Mouse (Mus musculus): ENCODE measurements around the gene Mfge8.

Gene Mfge8

GRCm38 (mm10) chr7:79148711-79149266, at the start of gene Mfge8:
Gene Mfge8, minus strand, starts transcription at chr7:79149060.
- WGBS, result 2% methylated on average over 39 of the region's 39 CpGs

GRCm38 (mm10) chr7:79194560-79195413, 45.9 kb upstream of the Mfge8 start:
- WGBS, result 66% methylated on average over 16 of the region's 16 CpGs

DNA sequence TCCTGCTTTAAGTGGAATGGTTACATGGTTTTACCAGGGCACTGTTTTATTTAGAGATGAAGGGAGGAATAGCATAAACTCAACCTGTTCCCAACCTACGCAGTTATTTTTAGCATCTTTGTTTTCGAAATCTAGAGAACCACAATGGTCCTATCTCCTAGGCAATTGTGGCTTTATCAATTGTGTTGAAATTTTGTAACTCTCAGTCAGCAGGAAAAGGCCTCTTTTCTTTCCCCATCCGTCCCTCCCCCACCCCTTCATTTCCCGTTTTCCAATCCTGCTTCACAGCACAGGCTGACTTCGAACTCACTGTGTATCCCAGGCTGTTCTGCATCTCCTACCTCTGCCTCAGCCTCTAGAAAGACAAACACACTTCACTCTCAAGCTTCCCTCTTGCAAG, 45.1 kb upstream of the Mfge8 start:
- WGBS, result 45% methylated on average over 5 of the region's 5 CpGs

DNA sequence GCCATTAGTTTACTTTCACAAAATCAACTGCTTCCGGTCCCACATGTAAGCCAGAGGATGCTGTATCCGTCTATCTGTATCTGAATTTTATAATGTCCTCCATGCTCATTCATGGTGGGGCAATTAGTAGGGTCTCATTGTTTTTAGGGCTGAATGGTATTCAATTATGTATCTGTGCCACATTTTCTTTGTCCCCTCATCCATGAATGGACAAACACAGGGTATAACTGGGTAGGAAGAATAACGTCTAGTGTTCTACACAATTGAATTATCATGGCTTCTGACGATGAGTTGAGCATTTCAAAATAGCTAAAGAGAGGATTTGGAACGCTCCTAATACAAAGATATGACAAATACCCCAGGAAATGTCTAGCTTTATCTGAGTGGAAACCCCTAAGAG, 42.6 kb upstream of the Mfge8 start:
- WGBS, result 61% methylated on average over 5 of the region's 5 CpGs

GRCm38 (mm10) chr7:79190592-79190991, 41.7 kb upstream of the Mfge8 start:
- 84% methylated on average over 3 of the region's 3 CpGs for WGBS

DNA sequence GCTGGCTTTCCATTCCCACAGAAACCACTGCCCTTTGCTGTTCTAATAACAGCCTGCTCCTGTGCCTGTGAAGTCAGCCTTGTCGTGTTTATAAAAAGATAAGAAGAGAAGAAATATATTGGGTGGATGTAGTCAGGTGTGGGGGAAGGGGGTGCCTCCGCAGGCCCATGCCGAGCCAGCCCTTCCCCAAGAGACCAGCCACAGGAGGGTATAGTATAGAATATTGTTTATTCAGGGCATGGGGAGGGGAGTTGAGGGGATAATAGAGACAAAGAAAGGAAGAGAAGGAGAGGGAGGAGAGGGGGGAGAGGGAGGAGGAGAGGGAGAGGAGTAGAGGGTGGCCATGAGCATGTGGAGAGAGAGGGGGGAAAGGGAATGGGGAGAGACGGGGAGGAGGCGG, 40.4 kb upstream of the Mfge8 start:
- WGBS, result 65% methylated on average over 3 of the region's 5 CpGs

DNA sequence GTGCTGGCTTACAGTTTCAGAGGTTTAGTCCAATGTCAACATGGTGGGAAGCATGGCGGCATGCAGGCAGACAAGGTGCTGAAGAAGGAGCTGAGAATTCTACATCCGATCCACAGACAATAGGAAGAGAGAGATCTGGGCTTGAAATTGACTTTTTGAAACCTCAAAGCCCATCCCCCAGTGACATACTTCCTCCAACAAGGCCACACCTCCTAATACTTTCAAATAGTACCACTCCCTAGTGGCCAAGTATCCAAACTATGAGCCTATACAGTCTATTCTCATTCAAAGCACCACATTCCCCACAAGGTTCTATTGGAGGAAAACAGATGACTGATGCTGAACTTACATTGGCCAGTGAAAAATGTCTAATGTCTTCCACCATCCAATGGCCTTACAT, 38.7 kb upstream of the Mfge8 start:
- 100% methylated on average over 2 of the region's 2 CpGs for WGBS

- 67% methylated on average over 1 of the region's 1 CpGs for WGBS
Observed at GRCm38 (mm10) chr7:79183417-79183816, 34.6 kb upstream of the Mfge8 start.

DNA sequence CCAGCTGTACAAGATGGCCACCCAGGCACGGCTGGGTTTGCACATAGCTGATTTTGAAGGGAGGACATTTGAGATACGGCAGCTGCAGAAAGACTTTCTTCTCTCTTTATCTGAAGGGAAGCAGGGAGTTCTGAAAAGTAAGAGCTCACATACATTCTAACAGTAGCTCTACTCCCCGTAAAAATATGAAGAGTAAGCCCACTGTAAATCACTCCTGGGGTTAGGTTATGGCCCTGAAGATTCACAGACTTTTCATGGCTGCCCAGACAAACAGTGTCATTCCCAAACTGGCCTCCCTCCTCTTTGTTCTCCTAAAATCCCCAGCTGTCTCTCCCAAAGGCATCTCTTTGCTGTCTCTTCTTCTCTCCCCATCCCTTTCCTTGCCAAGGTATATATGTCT, 24.9 kb upstream of the Mfge8 start:
- 87% methylated on average over 3 of the region's 3 CpGs for WGBS

DNA sequence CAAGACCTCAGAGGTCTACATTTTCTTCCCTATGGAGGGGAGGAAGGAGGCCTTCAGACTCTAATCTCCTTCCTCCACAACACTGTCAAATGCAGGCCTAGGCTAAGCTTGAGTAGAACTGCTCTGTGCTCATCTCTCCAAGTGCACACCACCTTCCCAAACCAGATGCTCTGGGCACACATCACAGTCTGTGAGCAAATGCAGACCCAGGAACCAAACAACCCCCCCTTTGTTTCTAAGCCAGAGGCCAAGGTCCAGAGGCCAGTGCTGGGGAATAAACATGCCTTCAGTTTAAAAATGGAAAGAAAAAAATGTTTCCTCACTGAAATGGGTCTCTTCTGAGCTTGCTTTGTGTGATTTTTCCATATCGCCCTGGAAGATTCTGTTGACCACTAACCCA, 22.9 kb upstream of the Mfge8 start:
- WGBS, result 71% methylated on average over 1 of the region's 1 CpGs

DNA sequence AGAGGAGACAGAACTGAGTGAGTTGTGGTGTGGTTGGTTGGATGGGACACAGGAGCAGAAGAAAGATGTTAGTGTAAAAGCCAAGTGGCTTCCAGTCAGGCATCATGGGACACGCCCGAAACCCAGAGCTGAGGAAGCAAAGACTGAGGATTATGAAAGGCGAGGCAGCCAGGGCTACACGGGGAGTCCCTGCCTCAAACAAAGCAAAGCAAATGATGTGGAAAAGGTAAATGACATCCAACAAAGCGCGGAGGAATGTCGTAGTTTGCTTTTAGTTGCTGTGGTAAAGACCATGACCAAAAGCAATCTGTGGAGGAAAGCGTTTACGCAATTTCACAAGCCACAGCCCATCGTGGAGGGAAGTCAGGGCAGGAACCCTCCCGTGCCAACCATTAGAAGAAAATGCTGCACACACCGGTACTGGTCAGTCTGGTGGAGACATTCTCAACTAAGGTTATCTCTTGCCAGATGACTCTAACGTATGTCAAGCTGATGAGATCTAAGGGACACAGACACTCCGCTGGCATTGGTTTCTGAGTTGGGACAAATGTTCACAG, 18.2 kb upstream of the Mfge8 start:
- WGBS, result 71% methylated on average over 14 of the region's 14 CpGs

DNA sequence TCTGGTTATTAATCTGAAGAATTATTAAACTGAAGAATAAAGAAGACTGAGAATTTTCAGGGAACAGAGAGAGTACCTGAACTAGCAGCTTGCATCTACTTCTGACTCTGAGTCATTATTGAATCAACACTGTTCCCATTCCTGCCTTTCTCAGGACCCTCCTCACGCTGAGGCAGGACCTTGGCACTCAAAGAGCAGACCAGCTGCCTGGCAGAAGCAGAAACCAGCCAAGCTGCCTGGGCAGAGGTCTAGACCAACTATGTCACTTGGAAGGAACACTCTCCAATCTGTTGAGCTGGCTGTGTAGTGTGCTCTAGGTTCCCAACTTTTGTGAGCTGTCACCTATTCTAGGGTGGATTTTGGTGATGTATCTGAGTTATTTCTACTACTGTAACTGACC, 10.5 kb upstream of the Mfge8 start:
- 61% methylated on average over 1 of the region's 1 CpGs for WGBS

- WGBS, result 73% methylated on average over 6 of the region's 6 CpGs
Observed at GRCm38 (mm10) chr7:79149522-79149921, 662 bp upstream of the Mfge8 start.

DNA sequence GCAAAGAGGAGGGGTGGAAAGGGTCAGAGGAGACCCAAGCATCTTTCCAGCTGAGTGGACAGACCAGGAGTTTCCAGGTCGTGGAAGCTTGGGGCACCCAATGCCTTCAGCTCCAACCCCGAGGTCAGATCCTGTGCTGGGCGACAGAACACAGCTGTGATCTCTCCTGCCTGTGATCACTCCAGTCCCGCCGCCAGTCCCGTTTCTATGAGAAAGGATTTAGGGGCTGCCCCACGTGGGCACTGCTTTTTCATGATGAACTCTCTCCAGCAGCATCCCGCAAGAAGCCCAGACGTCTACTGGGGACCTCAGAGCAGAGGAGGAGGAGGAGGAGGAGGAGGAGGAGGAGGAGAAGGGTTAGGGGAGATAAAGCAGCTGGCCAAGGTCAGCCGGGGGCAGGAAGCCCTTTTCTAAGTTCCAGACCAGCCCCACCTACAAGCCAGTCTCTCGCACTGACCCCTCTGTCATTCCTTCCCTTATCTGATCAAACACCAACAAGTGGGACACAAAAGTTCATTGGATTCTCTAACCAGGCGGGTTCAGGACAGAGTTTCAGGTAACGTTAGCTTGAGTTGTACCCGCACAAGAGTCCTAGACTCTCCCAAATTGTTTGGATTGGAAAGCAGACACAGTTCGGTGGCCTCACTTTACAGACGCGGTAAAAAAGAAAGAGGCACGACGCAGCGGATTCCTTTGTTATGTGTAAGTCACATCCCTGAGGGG, 768 bp downstream of the Mfge8 start:
- 13% methylated on average over 20 of the region's 20 CpGs for WGBS

- WGBS, result 66% methylated on average over 12 of the region's 12 CpGs
Observed at GRCm38 (mm10) chr7:79147011-79147837, 1.6 kb downstream of the Mfge8 start.

GRCm38 (mm10) chr7:79140897-79141296, 8.0 kb downstream of the Mfge8 start:
- WGBS, result 31% methylated on average over 8 of the region's 8 CpGs

GRCm38 (mm10) chr7:79139891-79140591, 8.8 kb downstream of the Mfge8 start:
- 61% methylated on average over 4 of the region's 4 CpGs for WGBS

GRCm38 (mm10) chr7:79139328-79139824, 9.5 kb downstream of the Mfge8 start:
- WGBS, result 75% methylated on average over 6 of the region's 6 CpGs

GRCm38 (mm10) chr7:79133391-79133790, 15.5 kb downstream of the Mfge8 start:
- 57% methylated on average over 6 of the region's 6 CpGs for WGBS

- 15% methylated on average over 19 of the region's 19 CpGs for WGBS
Observed at GRCm38 (mm10) chr7:79130843-79131444, 17.9 kb downstream of the Mfge8 start, which contains the start of gene Hapln3. Gene Hapln3, minus strand, starts transcription at chr7:79131018.

Data from cerebral cortex, adult 2 months (tissue).